24 mouse cellular contexts compared by ENCODE assay signal in the genomic region with DNA sequence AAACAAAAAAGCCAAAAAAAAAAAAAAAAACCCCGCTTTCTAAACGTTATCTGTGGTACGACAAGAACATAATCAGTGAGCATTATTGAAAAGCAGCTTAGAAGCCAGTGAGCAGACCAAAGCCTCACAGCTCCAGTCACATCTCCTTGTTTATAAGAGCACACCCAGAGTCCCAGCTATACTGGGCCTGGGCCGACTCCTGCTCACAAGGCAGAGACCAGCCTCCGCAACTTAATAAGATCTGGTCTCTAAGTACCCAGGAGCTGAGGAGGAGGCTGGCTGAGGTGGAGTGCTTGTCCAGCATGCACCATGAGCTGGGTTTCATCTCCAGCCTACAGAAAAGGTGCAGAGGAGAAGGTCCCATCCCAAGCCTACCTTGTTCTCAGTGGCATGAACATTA.
"Had no signal": no experiment of that assay in that cellular context is flagged by ENCODE, and none has a peak within 500 bp of the region (broad histone marks: within the 10 kb centered on the region; RNA-seq: fewer than 3 reads in every experiment).

No protein-coding gene starts in this region.

- H3K9me3 ChIP-seq: heart, embryonic 10.5 days; heart, embryonic 12.5 days; hindbrain, embryonic 13.5 days; hindbrain, embryonic 15.5 days; kidney, embryonic 15.5 days; limb, embryonic 13.5 days; limb, embryonic 15.5 days had no signal

- H3K4me3 ChIP-seq: heart, embryonic 10.5 days; heart, embryonic 12.5 days; hindbrain, embryonic 13.5 days; hindbrain, embryonic 15.5 days; kidney, embryonic 15.5 days; limb, embryonic 13.5 days; limb, embryonic 15.5 days had no signal

- H3K4me1 ChIP-seq: hindbrain, embryonic 13.5 days; hindbrain, embryonic 15.5 days; kidney, embryonic 15.5 days; limb, embryonic 13.5 days; limb, embryonic 15.5 days had no signal

- H3K27me3 ChIP-seq: heart, embryonic 12.5 days; hindbrain, embryonic 13.5 days; hindbrain, embryonic 15.5 days; kidney, embryonic 15.5 days; limb, embryonic 13.5 days; limb, embryonic 15.5 days had no signal

- H3K4me2 ChIP-seq: heart, embryonic 12.5 days; hindbrain, embryonic 13.5 days; hindbrain, embryonic 15.5 days; kidney, embryonic 15.5 days; limb, embryonic 13.5 days; limb, embryonic 15.5 days had no signal

- ATAC-seq: forebrain, postnatal 0 days; hindbrain, postnatal 0 days; intestine, embryonic 16.5 days had no signal

- H3K27ac ChIP-seq: heart, embryonic 10.5 days; hindbrain, embryonic 13.5 days; hindbrain, embryonic 15.5 days; hindbrain, postnatal 0 days; kidney, embryonic 15.5 days; kidney, postnatal 0 days; limb, embryonic 13.5 days; limb, embryonic 15.5 days had no signal

- DNase-seq: forebrain, postnatal 0 days; gastrocnemius, postnatal 14 days; gastrocnemius, postnatal 36 days; heart, adult 18-20 months; heart, postnatal 10 days; heart, postnatal 36 days; kidney, adult 11 months; kidney, adult 2 months; kidney, adult 9 months; kidney, postnatal 14 days; kidney, postnatal 36 days; layer of hippocampus, adult 9-11 months; layer of hippocampus, postnatal 36 days; left cerebral cortex, postnatal 4 days had no signal

- H3K9ac ChIP-seq: forebrain, postnatal 0 days; heart, embryonic 12.5 days; hindbrain, embryonic 13.5 days; hindbrain, embryonic 15.5 days; kidney, embryonic 15.5 days; limb, embryonic 13.5 days; limb, embryonic 15.5 days had no signal
